12 mouse cellular contexts compared by ENCODE assay signal in genomic region chr19:46331326-46331725, GRCm38 (mm10).
"Had no signal": no experiment of that assay in that cellular context is flagged by ENCODE, and none has a peak within 500 bp of the region (broad histone marks: within the 10 kb centered on the region; RNA-seq: fewer than 3 reads in every experiment).

No protein-coding gene starts in this region.

- H3K27ac ChIP-seq: layer of hippocampus, adult 2 months; limb, embryonic 13.5 days; liver, embryonic 14.5 days had no signal

- H3K4me2 ChIP-seq: limb, embryonic 13.5 days had no signal

- H3K4me3 ChIP-seq: layer of hippocampus, adult 2 months; limb, embryonic 13.5 days had no signal

- H3K9me3 ChIP-seq: limb, embryonic 13.5 days had no signal

- DNase-seq: kidney, adult 2 months; kidney, postnatal 36 days; left cerebral cortex, postnatal 4 days; lung, adult 18-20 months; midbrain, embryonic 14.5 days; right cerebral cortex, adult 18-20 months; right cerebral cortex, postnatal 25 days; thymus, postnatal 36 days had no signal

- ATAC-seq: intestine, embryonic 16.5 days had no signal

- H3K9ac ChIP-seq: limb, embryonic 13.5 days; liver, embryonic 14.5 days had no signal
